Mouse (Mus musculus) central nervous system, embryonic 18 days (tissue): ENCODE data around the gene Dnaic2. TPM values are rescaled to one million over a fixed set of nuclear protein-coding genes. Genes with fewer than 3 reads are reported as not detected.

Experiments used
- polyA plus RNA-seq: library from polyadenylated mRNA; depleted of rRNA; stranded (reverse); fragments of >200 nt; gene quantifications from 2 replicates; pipeline ENCODE4 v1.2.3, GENCODE M21; 2012; rRNA removed

The Dnaic2 gene
- 2.6 and 2.9 TPM in 2 replicates for polyA plus RNA-seq

DNA sequence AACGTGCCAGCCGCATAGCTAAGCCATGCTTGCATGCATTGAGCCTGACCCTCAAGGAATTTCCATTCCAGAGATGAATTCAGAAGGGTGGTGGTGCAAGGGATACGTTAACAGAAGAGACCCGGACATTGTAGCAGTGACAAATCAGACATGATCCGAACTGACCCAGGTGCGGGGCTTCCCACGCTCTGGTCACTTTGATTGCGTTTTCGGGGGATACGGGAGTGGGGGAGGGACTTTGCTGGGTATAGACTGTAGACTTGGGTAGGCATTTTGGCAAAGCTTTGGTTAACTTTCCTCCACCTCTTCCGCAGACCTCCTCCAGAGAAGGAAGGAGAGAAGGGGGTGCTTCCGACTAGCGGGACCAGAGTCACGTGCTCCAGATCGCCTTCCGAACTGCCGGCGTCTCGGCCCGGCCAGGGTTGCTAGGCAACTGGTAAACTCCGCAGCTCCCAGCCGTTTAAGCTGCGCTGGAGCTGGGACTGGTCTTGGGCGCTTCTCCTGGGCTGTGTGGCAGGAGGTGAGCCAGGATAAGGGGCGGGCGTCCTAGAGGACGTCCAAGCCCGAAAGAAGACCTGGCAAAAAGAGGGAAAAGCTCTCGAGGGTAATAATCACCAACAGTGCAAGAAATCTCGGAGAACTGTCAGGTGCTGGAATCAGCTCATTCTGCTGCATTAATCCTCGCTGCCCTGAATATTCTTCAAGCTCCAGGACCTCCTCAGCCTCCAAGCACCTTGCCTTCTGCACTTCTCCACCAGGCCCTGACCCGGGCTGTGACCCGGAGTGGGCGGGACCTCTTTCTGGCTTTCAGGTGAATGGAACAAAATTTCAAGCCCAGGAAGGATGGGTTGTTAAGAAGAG, at the start of gene Dnaic2:
TSS of gene Dnaic2 (plus strand) at position 444 of the 861 bp plus-strand sequence.

DNA sequence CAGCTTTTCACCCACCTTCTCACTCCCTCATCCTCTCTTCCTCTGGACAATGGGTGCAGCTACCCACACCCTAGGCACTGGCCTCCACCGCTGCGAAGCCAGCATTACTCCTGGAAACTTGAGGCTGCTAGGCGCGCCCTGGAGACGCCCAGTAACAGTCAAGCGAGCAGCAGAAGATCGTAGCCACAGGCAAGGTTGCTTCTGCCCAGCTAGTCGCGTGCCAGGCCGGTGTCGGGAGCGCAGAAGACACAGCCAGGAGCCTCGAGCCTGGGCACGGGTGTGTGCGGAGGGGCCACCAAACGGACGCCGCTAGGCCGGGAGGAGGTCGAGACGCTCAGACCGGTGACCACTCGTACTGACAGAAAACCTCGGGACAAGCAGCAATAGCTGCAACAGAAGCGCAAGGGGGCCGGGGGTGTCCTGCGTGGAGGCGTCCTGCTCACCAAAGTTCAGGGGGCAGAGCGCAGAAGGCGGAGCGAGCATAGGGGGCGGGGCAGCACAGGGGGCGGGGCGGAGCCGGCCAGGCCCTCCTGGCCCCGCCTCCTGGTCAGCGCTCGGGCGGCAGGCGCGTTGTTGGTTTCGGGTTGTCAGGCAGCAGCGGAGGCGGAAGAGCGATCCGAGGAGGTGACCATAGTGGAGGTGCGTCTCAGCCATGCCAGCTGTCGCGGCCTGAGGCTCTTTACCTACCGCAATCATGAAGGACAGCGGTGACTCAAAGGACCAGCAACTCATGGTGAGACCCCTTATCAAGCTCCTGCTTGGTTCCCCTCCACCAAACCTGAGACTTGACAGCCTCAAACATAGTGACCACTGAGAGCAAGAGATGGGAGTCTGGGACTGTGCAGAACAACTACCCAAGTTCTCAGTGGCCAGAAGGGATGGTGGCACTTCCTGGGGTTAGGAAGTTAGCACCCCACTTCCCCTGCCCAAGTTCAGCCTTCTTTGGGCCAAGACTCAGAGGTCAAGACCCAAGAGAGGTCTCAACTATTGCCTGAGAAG, 37.9 kb downstream of the Dnaic2 start, which contains the start of gene Kif19a:
TSS of gene Kif19a (plus strand) at position 569 of the 999 bp plus-strand sequence.

DNA sequence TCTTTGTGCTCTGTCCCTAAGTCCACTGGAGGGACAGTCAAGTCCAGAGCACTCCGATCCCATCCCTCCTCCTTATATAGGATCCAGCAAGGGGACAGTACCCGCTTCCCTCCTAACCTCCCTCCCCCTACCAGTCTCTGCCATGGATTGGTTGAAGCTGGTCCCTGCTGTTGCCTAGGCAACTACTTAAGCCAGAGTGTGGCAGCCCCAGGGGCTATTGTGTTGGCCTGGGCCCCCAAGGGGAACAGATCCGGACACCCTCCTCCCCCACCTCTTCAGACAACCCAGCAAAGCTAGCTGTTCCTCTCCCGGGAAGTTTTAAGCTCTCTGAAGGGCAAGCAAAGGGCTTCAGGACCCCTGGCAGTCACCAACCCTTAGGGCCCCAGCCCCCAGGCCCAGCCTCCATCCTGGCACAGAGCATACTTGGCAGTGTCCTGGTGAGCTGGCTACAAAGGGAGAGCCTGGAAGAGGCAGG, 68.7 kb downstream of the Dnaic2 start, which contains the start of gene Btbd17:
TSS of gene Btbd17 (minus strand) at position 98 of the 475 bp plus-strand sequence.

DNA sequence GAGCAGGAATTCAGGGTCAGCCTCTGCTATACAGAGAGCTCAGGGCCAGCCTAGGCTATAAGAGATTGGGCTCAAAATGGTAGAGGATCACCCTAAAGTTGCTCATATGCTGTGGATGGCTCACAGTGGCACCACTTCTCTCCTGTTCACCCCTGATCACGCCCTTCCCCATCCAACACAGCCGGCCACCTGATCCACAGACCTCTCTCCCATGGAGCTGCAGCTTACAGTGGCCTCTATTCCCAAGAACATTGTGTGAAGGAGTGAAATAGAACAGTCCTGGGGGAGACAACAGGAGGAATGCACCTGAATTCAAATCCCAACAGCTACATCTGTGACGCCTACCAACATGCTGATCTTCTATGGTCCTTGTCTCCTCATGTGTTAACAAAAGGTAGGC, 71.4 kb downstream of the Dnaic2 start, which contains the start of gene Gpr142:
TSS of gene Gpr142 (plus strand) at position 301 of the 400 bp plus-strand sequence.

Other genes with a start within 250 kb of the Dnaic2 start
- 2,499 and 2,516 TPM in 2 replicates for gene Rpl38, start 58.9 kb upstream of the Dnaic2 start, polyA plus RNA-seq
- gene Ttyh2, start 52.0 kb upstream of the Dnaic2 start, polyA plus RNA-seq, result 15.2 and 15.8 TPM in 2 replicates
- gene Kif19a, start 38.0 kb downstream of the Dnaic2 start, polyA plus RNA-seq, result 1.8 and 3.3 TPM in 2 replicates
- gene Btbd17, start 68.5 kb downstream of the Dnaic2 start, polyA plus RNA-seq, result 23.1 and 25.3 TPM in 2 replicates
- gene Gpr142, start 71.5 kb downstream of the Dnaic2 start, polyA plus RNA-seq, result not detected in 2 replicates
- 3.2 and 5.0 TPM in 2 replicates for gene Gprc5c, start 123.7 kb downstream of the Dnaic2 start, polyA plus RNA-seq
- gene Cd300a, start 162.6 kb downstream of the Dnaic2 start, polyA plus RNA-seq, result 0.68 and 0.74 TPM in 2 replicates
- gene Cd300lb, start 207.0 kb downstream of the Dnaic2 start, polyA plus RNA-seq, result 0.13 TPM in 1 of 2 replicates, not detected in the other
- gene Cd300c, start 241.7 kb downstream of the Dnaic2 start, polyA plus RNA-seq, result not detected in 2 replicates